Mouse (Mus musculus) cerebellum, adult 9-10 months (tissue): ENCODE results near the gene Ccdc38.

Experiments
- DNase-seq: peaks from one replicate; pipeline ENCODE4 v3.0.0; 2022

The Ccdc38 gene

GRCm38 (mm10) chr10:93611419-93612007 lies 71.1 kb downstream of the Ccdc38 start:
- peak; percentile 79 for DNase-seq

- no peak for DNase-seq
Observed at GRCm38 (mm10) chr10:93614850-93615249, 74.4 kb downstream of the Ccdc38 start.

GRCm38 (mm10) chr10:93620438-93621179 lies 80.2 kb downstream of the Ccdc38 start:
- DNase-seq: no peak

GRCm38 (mm10) chr10:93623725-93624124 lies 83.3 kb downstream of the Ccdc38 start:
- no peak for DNase-seq

GRCm38 (mm10) chr10:93624151-93624550 lies 83.7 kb downstream of the Ccdc38 start:
- DNase-seq: no peak

- no peak for DNase-seq
Observed at GRCm38 (mm10) chr10:93630310-93630709, 89.9 kb downstream of the Ccdc38 start.

GRCm38 (mm10) chr10:93632086-93632485 lies 91.7 kb downstream of the Ccdc38 start:
- no peak for DNase-seq

- DNase-seq: peak; percentile 95
Observed at GRCm38 (mm10) chr10:93633563-93633962, 93.1 kb downstream of the Ccdc38 start.
